8 mouse cellular contexts compared by ENCODE assay signal in genomic region chrX:7188311-7188807, GRCm38 (mm10).
DNase-seq lines count a peak whose midpoint lies in the region; ATAC-seq and TF ChIP-seq lines count a peak whose summit lies in the region.

No protein-coding gene starts in this region.

- no peak for TF ChIP-seq CTCF in brain, embryonic 14.5 days (IDR thresholded peaks at IDR 0.05; ENCODE audit: borderline replicate concordance, extremely low read depth, insufficient read depth, insufficient read length)
- no peak for TF ChIP-seq CTCF in lung, embryonic 14.5 days (IDR thresholded peaks at IDR 0.05; ENCODE audit: low read depth)

- H3K9ac ChIP-seq in lung, embryonic 14.5 days: peak overlapping the region; percentile 53

- 20% methylated on average over 17 of the region's 17 CpGs for WGBS in forebrain, embryonic 10.5 days
- WGBS in lung, embryonic 14.5 days: 16% methylated on average over 17 of the region's 17 CpGs

- peak; percentile 57 for DNase-seq in ES-CJ7 (ENCODE audit: low read depth, low spot score)
- peak; percentile 88 for DNase-seq in brain, embryonic 14.5 days (ENCODE audit: low read depth)
- peak; percentile 62 for DNase-seq in forebrain, embryonic 10.5 days (ENCODE audit: extremely low spot score, low spot score)
- DNase-seq in heart, postnatal 36 days: peak; percentile 9 to 24
- peak; percentile 8 for DNase-seq in layer of hippocampus, adult 8-10 months (ENCODE audit: low spot score in 2 of 2)
- DNase-seq in lung, embryonic 14.5 days: peak; percentile 70
- peak; percentile 18 for DNase-seq in right cerebral cortex, adult 18-20 months
- no peak for DNase-seq in c-Kit-positive CD71-positive TER-119-positive erythroid progenitor cells, embryonic 14.5 days (ENCODE audit: low spot score)

- peaks cover 19% of the 10 kb centered on the region for H3K4me1 ChIP-seq in forebrain, embryonic 10.5 days
- no peaks in the 10 kb centered on the region for H3K4me1 ChIP-seq in lung, embryonic 14.5 days (ENCODE audit: insufficient read depth)

- no peaks in the 10 kb centered on the region for H3K9me3 ChIP-seq in forebrain, embryonic 10.5 days
- H3K9me3 ChIP-seq in lung, embryonic 14.5 days (ENCODE audit: low read depth, low read length): no peaks in the 10 kb centered on the region

- H3K27ac ChIP-seq in forebrain, embryonic 10.5 days: peak overlapping the region; percentile 89
- peak overlapping the region; percentile 63; the same call in 1 of the 2 replicates for H3K27ac ChIP-seq in lung, embryonic 14.5 days (ENCODE audit: low read depth)

- H3K27me3 ChIP-seq in forebrain, embryonic 10.5 days (ENCODE audit: poor library complexity, severe bottlenecking): no peaks in the 10 kb centered on the region
- H3K27me3 ChIP-seq in lung, embryonic 14.5 days (ENCODE audit: insufficient read depth, low read length): no peaks in the 10 kb centered on the region

- ATAC-seq in lung, embryonic 14.5 days (ENCODE audit: insufficient read depth): peak; percentile 93

- H3K4me3 ChIP-seq in forebrain, embryonic 10.5 days: peak overlapping the region; percentile 50
- H3K4me3 ChIP-seq in lung, embryonic 14.5 days (ENCODE audit: low read depth, low read length): peak overlapping the region; percentile 34

- H3K36me3 ChIP-seq in forebrain, embryonic 10.5 days (replicated peaks): peaks cover 18% of the 10 kb centered on the region
- H3K36me3 ChIP-seq in lung, embryonic 14.5 days (ENCODE audit: insufficient read depth): no peaks in the 10 kb centered on the region

- peak overlapping the region; percentile 58 for H3K4me2 ChIP-seq in lung, embryonic 14.5 days

- peak; percentile 18; the same call in 1 of the 2 replicates for TF ChIP-seq POLR2A in brain, embryonic 14.5 days (IDR thresholded peaks at IDR 0.05; ENCODE audit: borderline replicate concordance, extremely low read depth, insufficient read depth, insufficient read length, poor library complexity, severe bottlenecking)

- intact Hi-C loops in heart, postnatal 36 days (cut with DNase I): loop anchor here (5.0 kb wide), 1 partner anchor 129 kb away; the partner anchor contains the start of gene Clcn5
